12 mouse cellular contexts compared by ENCODE assay signal in the genomic region with DNA sequence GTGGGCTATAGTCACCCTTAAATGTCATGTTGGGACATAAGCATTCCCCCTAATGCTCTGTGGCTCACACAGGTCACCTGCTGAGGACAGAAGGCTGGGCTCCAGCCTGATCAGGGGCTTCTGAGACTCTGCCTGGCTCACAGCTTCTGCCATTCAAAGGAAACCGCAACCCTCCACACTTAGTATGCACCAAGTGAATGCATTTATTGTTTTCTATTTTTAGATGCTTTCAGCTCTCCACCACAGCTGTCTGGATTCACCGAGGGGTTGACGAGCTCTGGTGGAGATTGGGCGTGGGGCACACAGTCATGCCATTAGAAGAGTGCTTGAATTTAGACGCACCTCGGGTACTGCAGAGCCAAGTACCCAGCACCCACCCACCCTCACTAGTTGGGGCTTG. TPM values are rescaled to one million over a fixed set of nuclear protein-coding genes. Genes with fewer than 3 reads are reported as not detected.
DNase-seq lines count a peak whose midpoint lies in the region; ATAC-seq and TF ChIP-seq lines count a peak whose summit lies in the region.
"Had no signal": no experiment of that assay in that cellular context is flagged by ENCODE, and none has a peak within 500 bp of the region (broad histone marks: within the 10 kb centered on the region; RNA-seq: fewer than 3 reads in every experiment).

No protein-coding gene starts in this region.

- no peaks in the 10 kb centered on the region for H3K9me3 ChIP-seq in kidney, embryonic 15.5 days (replicated peaks)
- no peaks in the 10 kb centered on the region for H3K9me3 ChIP-seq in hindbrain, embryonic 15.5 days
- H3K9me3 ChIP-seq in midbrain, embryonic 13.5 days = no peaks in the 10 kb centered on the region

- H3K4me3 ChIP-seq in kidney, embryonic 15.5 days (replicated peaks) = peak overlapping the region; percentile 77
- H3K4me3 ChIP-seq in cortical plate, adult 2 months (ENCODE audit: insufficient read depth, low read length) = peak overlapping the region; percentile 86
- H3K4me3 ChIP-seq in hindbrain, embryonic 15.5 days = peak overlapping the region; percentile 67
- peak overlapping the region; percentile 77 for H3K4me3 ChIP-seq in midbrain, embryonic 13.5 days (replicated peaks)

- DNase-seq in kidney, adult 18-20 months = no peak
- DNase-seq in right cerebral cortex, postnatal 14 days = no peak
- DNase-seq in kidney, adult 8-10 months = no peak
- no peak for DNase-seq in gastrocnemius, adult 8-10 months (ENCODE audit: low spot score in 2 of 2)
- DNase-seq: adrenal gland, postnatal 36 days; layer of hippocampus, adult 9-11 months; thymus, postnatal 25 days had no signal

- ATAC-seq in kidney, embryonic 15.5 days (replicated peaks; ENCODE audit: low FRiP score) = no peak
- ATAC-seq in hindbrain, embryonic 15.5 days (ENCODE audit: low FRiP score, low read depth) = peak; percentile 12; the same call in 1 of the 2 replicates
- 0 out of 2 replicates have a peak, but pooled peaks have one; percentile 10 for ATAC-seq in midbrain, embryonic 13.5 days

- TF ChIP-seq CTCF in cortical plate, adult 2 months (IDR thresholded peaks at IDR 0.05; ENCODE audit: extremely low read depth, insufficient read depth, low read length) = no peak

- H3K9ac ChIP-seq in kidney, embryonic 15.5 days = peak overlapping the region; percentile 82
- H3K9ac ChIP-seq in hindbrain, embryonic 15.5 days = peak overlapping the region; percentile 91
- peak overlapping the region; percentile 96 for H3K9ac ChIP-seq in midbrain, embryonic 13.5 days (replicated peaks)

- TF ChIP-seq POLR2A in cortical plate, adult 2 months (IDR thresholded peaks at IDR 0.05; ENCODE audit: extremely low read depth, insufficient read depth, low read length) = no peak

- no peaks in the 10 kb centered on the region for H3K27me3 ChIP-seq in kidney, embryonic 15.5 days
- H3K27me3 ChIP-seq in hindbrain, embryonic 15.5 days = no peaks in the 10 kb centered on the region
- no peaks in the 10 kb centered on the region for H3K27me3 ChIP-seq in midbrain, embryonic 13.5 days

- peak overlapping the region; percentile 96 for H3K4me2 ChIP-seq in kidney, embryonic 15.5 days
- H3K4me2 ChIP-seq in hindbrain, embryonic 15.5 days = peak overlapping the region; percentile 74
- peak overlapping the region; percentile 97 for H3K4me2 ChIP-seq in midbrain, embryonic 13.5 days (replicated peaks)

- peaks cover 26% of the 10 kb centered on the region for H3K36me3 ChIP-seq in kidney, embryonic 15.5 days
- peaks cover 6% of the 10 kb centered on the region; the same call in 1 of the 2 replicates for H3K36me3 ChIP-seq in hindbrain, embryonic 15.5 days
- H3K36me3 ChIP-seq in midbrain, embryonic 13.5 days = peaks cover 39% of the 10 kb centered on the region

- peak overlapping the region; percentile 83; the same call in 1 of the 2 replicates for H3K27ac ChIP-seq in kidney, embryonic 15.5 days
- H3K27ac ChIP-seq in cortical plate, adult 2 months (ENCODE audit: insufficient read depth, low read length) = no peak overlapping the region
- peak overlapping the region; percentile 96 for H3K27ac ChIP-seq in hindbrain, embryonic 15.5 days (replicated peaks)
- H3K27ac ChIP-seq in midbrain, embryonic 13.5 days = peak overlapping the region; percentile 95

- WGBS in kidney, embryonic 15.5 days = 5% methylated on average over 6 of the region's 6 CpGs
- WGBS in hindbrain, embryonic 15.5 days = 3% methylated on average over 6 of the region's 6 CpGs
- 5% methylated on average over 6 of the region's 6 CpGs for WGBS in midbrain, embryonic 13.5 days

- H3K4me1 ChIP-seq in kidney, embryonic 15.5 days = peaks cover 34% of the 10 kb centered on the region
- no peaks in the 10 kb centered on the region for H3K4me1 ChIP-seq in cortical plate, adult 2 months (ENCODE audit: control insufficient read depth, insufficient read depth, low read length)
- peaks cover 42% of the 10 kb centered on the region for H3K4me1 ChIP-seq in hindbrain, embryonic 15.5 days (replicated peaks)
- peaks cover 58% of the 10 kb centered on the region for H3K4me1 ChIP-seq in midbrain, embryonic 13.5 days (replicated peaks)

RNA-seq across cellular contexts. Expression of a gene that starts 1.0 kb away (rescaled TPM):
- 7.4 and 8.3 TPM in 2 replicates for polyA plus RNA-seq in kidney, embryonic 15.5 days (2015; fragmentation: Nextera tagmentation; extraction: Ambion mirVana)
- polyA plus RNA-seq in cortical plate, adult 2 months (2012; rRNA removed) = 4.3 and 5.2 TPM in 2 replicates
- polyA plus RNA-seq in hindbrain, embryonic 15.5 days (2015; fragmentation: Nextera tagmentation; extraction: Ambion mirVana) = 11.0 and 11.3 TPM in 2 replicates
- polyA plus RNA-seq in midbrain, embryonic 13.5 days (2015; fragmentation: Nextera tagmentation; extraction: Ambion mirVana) = 14.9 and 16.9 TPM in 2 replicates
- not detected for total RNA-seq in gastrocnemius, adult 8-10 months (2022)

RNA-seq across cellular contexts. Expression of a gene that starts 1.1 kb away (rescaled TPM):
- polyA plus RNA-seq in kidney, embryonic 15.5 days (2015; fragmentation: Nextera tagmentation; extraction: Ambion mirVana) = 62.1 and 74.5 TPM in 2 replicates
- 79.9 and 80.5 TPM in 2 replicates for polyA plus RNA-seq in cortical plate, adult 2 months (2012; rRNA removed)
- polyA plus RNA-seq in hindbrain, embryonic 15.5 days (2015; fragmentation: Nextera tagmentation; extraction: Ambion mirVana) = 383 and 417 TPM in 2 replicates
- 426 and 432 TPM in 2 replicates for polyA plus RNA-seq in midbrain, embryonic 13.5 days (2015; fragmentation: Nextera tagmentation; extraction: Ambion mirVana)
- under 1 TPM in 1 of 4 experiments, not detected in 3; 0.40 TPM for total RNA-seq in gastrocnemius, adult 8-10 months (2022)

RNA-seq across cellular contexts. Expression of a gene that starts 12.7 kb away (rescaled TPM):
- 2.6 and 3.4 TPM in 2 replicates for polyA plus RNA-seq in kidney, embryonic 15.5 days (2015; fragmentation: Nextera tagmentation; extraction: Ambion mirVana)
- polyA plus RNA-seq in cortical plate, adult 2 months (2012; rRNA removed) = not detected in 2 replicates
- 0.16 TPM in 1 of 2 replicates, not detected in the other for polyA plus RNA-seq in hindbrain, embryonic 15.5 days (2015; fragmentation: Nextera tagmentation; extraction: Ambion mirVana)
- not detected in 2 replicates for polyA plus RNA-seq in midbrain, embryonic 13.5 days (2015; fragmentation: Nextera tagmentation; extraction: Ambion mirVana)
- total RNA-seq in gastrocnemius, adult 8-10 months (2022) = not detected

RNA-seq across cellular contexts. Expression of a gene that starts 17.3 kb away (rescaled TPM):
- not detected in 2 replicates for polyA plus RNA-seq in kidney, embryonic 15.5 days (2015; fragmentation: Nextera tagmentation; extraction: Ambion mirVana)
- 0.40 and 1.6 TPM in 2 replicates for polyA plus RNA-seq in cortical plate, adult 2 months (2012; rRNA removed)
- not detected in 2 replicates for polyA plus RNA-seq in hindbrain, embryonic 15.5 days (2015; fragmentation: Nextera tagmentation; extraction: Ambion mirVana)
- polyA plus RNA-seq in midbrain, embryonic 13.5 days (2015; fragmentation: Nextera tagmentation; extraction: Ambion mirVana) = not detected in 2 replicates
- total RNA-seq in gastrocnemius, adult 8-10 months (2022) = 100 to 1,000 TPM in 1 of 4 experiments, 10 to 100 TPM in 3; 10.7 to 257 (median 39.5) TPM
- polyA plus RNA-seq: erythroblast, embryonic 14.5 days had no signal

RNA-seq across cellular contexts. Expression of a gene that starts 19.1 kb away (rescaled TPM):
- 398 and 438 TPM in 2 replicates for polyA plus RNA-seq in kidney, embryonic 15.5 days (2015; fragmentation: Nextera tagmentation; extraction: Ambion mirVana)
- 53.3 and 54.1 TPM in 2 replicates for polyA plus RNA-seq in cortical plate, adult 2 months (2012; rRNA removed)
- polyA plus RNA-seq in hindbrain, embryonic 15.5 days (2015; fragmentation: Nextera tagmentation; extraction: Ambion mirVana) = 74.8 and 77.1 TPM in 2 replicates
- polyA plus RNA-seq in midbrain, embryonic 13.5 days (2015; fragmentation: Nextera tagmentation; extraction: Ambion mirVana) = 106 and 116 TPM in 2 replicates
- 10 to 100 TPM; 11.8 to 19.3 (median 14.8) TPM for total RNA-seq in gastrocnemius, adult 8-10 months (2022)
